Mouse (Mus musculus) heart, postnatal 4 days (tissue): Measurements from ENCODE around the gene Itga5. TPM values are rescaled to one million over a fixed set of nuclear protein-coding genes. Genes with fewer than 3 reads are reported as not detected.
"Not testable (repeated sequence)": the region's sequence is repeated elsewhere in the genome, so short reads cannot be mapped to it uniquely, and the experiment has no call there.

ENCODE experiments used
- DNase-seq: peaks from one replicate; pipeline ENCODE4 v3.0.0; 2021
- total RNA-seq, 2 experiments: library from RNA; stranded (reverse); gene quantifications; 2 replicates each; pipeline ENCODE4 v1.2.3; 2021

The Itga5 gene
- 100 to 1,000 TPM; 120 to 121 TPM for total RNA-seq

GRCm38 (mm10) chr15:103366376-103367149 lies at the start of gene Itga5:
TSS of gene Itga5 (minus strand) at chr15:103366763.
- peak; percentile 87 for DNase-seq

- DNase-seq, result not testable (repeated sequence)
These were observed 39.0 kb upstream of the Itga5 start for GRCm38 (mm10) chr15:103405586-103405985.

- no peak for DNase-seq
These were observed 34.8 kb upstream of the Itga5 start for GRCm38 (mm10) chr15:103401361-103401760.

GRCm38 (mm10) chr15:103393577-103393976 lies 27.0 kb upstream of the Itga5 start:
- no peak for DNase-seq

GRCm38 (mm10) chr15:103388556-103389145 lies 22.1 kb upstream of the Itga5 start:
- no peak for DNase-seq

GRCm38 (mm10) chr15:103383771-103384488 lies 17.4 kb upstream of the Itga5 start:
- DNase-seq, result peak; percentile 84

- DNase-seq, result peak; percentile 79
These were observed 16.3 kb upstream of the Itga5 start for GRCm38 (mm10) chr15:103382795-103383406.

GRCm38 (mm10) chr15:103382075-103382474 lies 15.5 kb upstream of the Itga5 start:
- no peak for DNase-seq

GRCm38 (mm10) chr15:103378665-103379356 lies 12.2 kb upstream of the Itga5 start:
- DNase-seq, result peak; percentile 57

- no peak for DNase-seq
These were observed 11.4 kb upstream of the Itga5 start for GRCm38 (mm10) chr15:103377752-103378664.

- peak; percentile 72 for DNase-seq
These were observed 10.3 kb upstream of the Itga5 start for GRCm38 (mm10) chr15:103376837-103377269.

- DNase-seq, result no peak
These were observed 8.7 kb upstream of the Itga5 start for GRCm38 (mm10) chr15:103375112-103375800.

GRCm38 (mm10) chr15:103372461-103372860 lies 5.9 kb upstream of the Itga5 start:
- DNase-seq, result no peak

- peak; percentile 7 for DNase-seq
These were observed 5.2 kb upstream of the Itga5 start for GRCm38 (mm10) chr15:103371741-103372140.

GRCm38 (mm10) chr15:103371208-103371607 lies 4.6 kb upstream of the Itga5 start:
- DNase-seq, result peak; percentile 46

- peak; percentile 3 for DNase-seq
These were observed 3.9 kb upstream of the Itga5 start for GRCm38 (mm10) chr15:103370462-103370861.

GRCm38 (mm10) chr15:103369123-103369522 lies 2.6 kb upstream of the Itga5 start:
- DNase-seq, result no peak

GRCm38 (mm10) chr15:103368179-103368940 lies 1.8 kb upstream of the Itga5 start:
- DNase-seq, result no peak
